ENCODE assay signal across 10 mouse cellular contexts in the genomic region with DNA sequence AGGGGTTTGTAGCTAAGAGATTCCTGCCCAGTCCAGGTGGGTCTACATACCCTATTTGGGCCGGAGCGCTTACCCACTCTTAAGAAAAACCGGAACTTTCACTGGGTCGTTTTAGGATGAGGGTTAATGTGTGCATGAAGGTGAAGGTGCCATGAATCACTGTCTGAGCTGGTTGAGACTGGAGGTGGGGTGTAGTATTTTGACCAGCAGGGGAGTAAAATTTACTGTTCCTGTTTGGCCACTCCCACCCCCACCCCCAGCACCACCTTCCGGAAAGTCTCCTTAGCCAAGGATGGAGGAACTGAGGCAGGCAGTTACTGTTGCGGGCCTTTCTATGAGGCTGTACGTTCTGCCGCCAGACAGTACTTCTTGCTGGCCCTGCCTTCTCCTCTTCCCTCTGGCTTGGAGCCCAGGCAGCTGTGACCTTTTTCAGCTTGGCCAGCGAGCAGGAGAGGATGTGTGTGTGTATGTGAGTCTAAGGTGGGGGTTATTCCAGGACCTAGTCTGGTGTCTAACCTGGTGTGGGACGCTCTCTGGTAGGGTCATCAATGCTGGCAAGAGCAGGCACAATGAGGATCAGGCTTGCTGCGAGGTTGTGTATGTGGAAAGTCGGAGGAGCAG. TPM values are rescaled to one million over a fixed set of nuclear protein-coding genes. Genes with fewer than 3 reads are reported as not detected.
A peak's percentile ranks its signal among the peaks of the same experiment; 100 is the strongest.
DNase-seq lines count a peak whose midpoint lies in the region; ATAC-seq and TF ChIP-seq lines count a peak whose summit lies in the region.
"Had no signal": no experiment of that assay in that cellular context is flagged by ENCODE, and none has a peak within 500 bp of the region (broad histone marks: within the 10 kb centered on the region; RNA-seq: fewer than 3 reads in every experiment).

No protein-coding gene starts in this region.

- peaks cover 19% of the 10 kb centered on the region; the same call in 1 of the 2 replicates for H3K4me1 ChIP-seq in intestine, embryonic 14.5 days (replicated peaks; ENCODE audit: control insufficient read depth, insufficient read depth, low read length)
- peaks cover 26% of the 10 kb centered on the region for H3K4me1 ChIP-seq in lung, adult 2 months (ENCODE audit: control insufficient read depth, insufficient read depth, low read length)
- H3K4me1 ChIP-seq in stomach, postnatal 0 days (replicated peaks; ENCODE audit: control insufficient read depth, insufficient read depth) = peaks cover 4% of the 10 kb centered on the region; the same call in 1 of the 2 replicates

- 22% methylated on average over 12 of the region's 12 CpGs for WGBS in intestine, embryonic 14.5 days
- WGBS in lung, adult 2 months = 22% methylated on average over 12 of the region's 12 CpGs
- WGBS in stomach, postnatal 0 days = 34% methylated on average over 12 of the region's 12 CpGs

- TF ChIP-seq EP300 in stomach, postnatal 0 days (optimal IDR thresholded peaks at IDR 0.05) = no peak

- DNase-seq in lung, adult 18-20 months = peak; percentile 35 to 53
- DNase-seq in lung, postnatal 25 days (ENCODE audit: low spot score) = no peak
- DNase-seq in gastrocnemius, postnatal 10 days = peak; percentile 77
- DNase-seq in intestine, embryonic 14.5 days (ENCODE audit: low spot score) = no peak
- DNase-seq in lung, adult 2 months = no peak
- peak; percentile 38 for DNase-seq in stomach, postnatal 0 days (ENCODE audit: low spot score)
- DNase-seq in left cerebral cortex, adult 11 months (ENCODE audit: low spot score) = no peak
- no peak for DNase-seq in urinary bladder, postnatal 25 days (ENCODE audit: low spot score)

- no peaks in the 10 kb centered on the region for H3K36me3 ChIP-seq in intestine, embryonic 14.5 days (ENCODE audit: control insufficient read depth, insufficient read depth, low read length)
- no peaks in the 10 kb centered on the region for H3K36me3 ChIP-seq in stomach, postnatal 0 days (ENCODE audit: control insufficient read depth, insufficient read depth, low read length)
- H3K36me3 ChIP-seq: G1E had no signal

- H3K9me3 ChIP-seq in intestine, embryonic 14.5 days (ENCODE audit: control insufficient read depth, low read length) = no peaks in the 10 kb centered on the region
- no peaks in the 10 kb centered on the region for H3K9me3 ChIP-seq in stomach, postnatal 0 days (ENCODE audit: control insufficient read depth, low read length)
- H3K9me3 ChIP-seq: G1E had no signal

- no peak for TF ChIP-seq CTCF in lung, adult 2 months (IDR thresholded peaks at IDR 0.05; ENCODE audit: insufficient read depth, low read length)
- TF ChIP-seq CTCF in stomach, postnatal 0 days (IDR thresholded peaks at IDR 0.05; ENCODE audit: low read depth) = no peak

- H3K9ac ChIP-seq in intestine, embryonic 14.5 days (ENCODE audit: low read length) = no peak overlapping the region
- H3K9ac ChIP-seq in stomach, postnatal 0 days (ENCODE audit: low read length) = no peak overlapping the region

- ATAC-seq in intestine, embryonic 14.5 days (replicated peaks; ENCODE audit: low FRiP score, low TSS enrichment, low read depth) = no peak; the same call in 1 of the 2 replicates
- no peak for ATAC-seq in stomach, postnatal 0 days (ENCODE audit: low FRiP score, low TSS enrichment)

- H3K27ac ChIP-seq in intestine, embryonic 14.5 days (ENCODE audit: low read depth) = no peak overlapping the region
- H3K27ac ChIP-seq in stomach, postnatal 0 days (replicated peaks) = no peak overlapping the region
- H3K27ac ChIP-seq: macrophage had no signal

- H3K27me3 ChIP-seq in intestine, embryonic 14.5 days (replicated peaks; ENCODE audit: control insufficient read depth, insufficient read depth, low read length) = peaks cover 65% of the 10 kb centered on the region
- H3K27me3 ChIP-seq in stomach, postnatal 0 days (ENCODE audit: control insufficient read depth, insufficient read depth, low read length) = no peaks in the 10 kb centered on the region

- H3K4me3 ChIP-seq in intestine, embryonic 14.5 days (ENCODE audit: low read depth, low read length) = no peak overlapping the region; the same call in 1 of the 2 replicates
- H3K4me3 ChIP-seq in lung, adult 2 months (replicated peaks; ENCODE audit: extremely low read depth, low read depth, low read length) = peak overlapping the region; percentile 49
- peak overlapping the region; percentile 52 for H3K4me3 ChIP-seq in stomach, postnatal 0 days (ENCODE audit: low read depth, low read length)

- no peak for TF ChIP-seq POLR2A in lung, adult 2 months (IDR thresholded peaks at IDR 0.05; ENCODE audit: borderline replicate concordance, extremely low read depth, low read depth, low read length)

- H3K4me2 ChIP-seq in intestine, embryonic 14.5 days (ENCODE audit: low read length) = peak overlapping the region; percentile 97
- peak overlapping the region; percentile 98 for H3K4me2 ChIP-seq in stomach, postnatal 0 days (replicated peaks; ENCODE audit: low read depth)

RNA-seq across cellular contexts. Expression of a gene that starts 0.5 kb away (rescaled TPM):
- 1 to 10 TPM; 3.8 TPM for total RNA-seq in gastrocnemius, postnatal 10 days (2021)
- polyA plus RNA-seq in intestine, embryonic 14.5 days (2014; fragmentation: Nextera tagmentation; extraction: Ambion mirVana) = 0.04 and 0.11 TPM in 2 replicates
- polyA plus RNA-seq in lung, adult 2 months (2012; rRNA removed) = 0.34 and 0.38 TPM in 2 replicates
- 0.17 TPM in 1 of 2 replicates, not detected in the other for polyA plus RNA-seq in stomach, postnatal 0 days (2015; fragmentation: Nextera tagmentation; extraction: Ambion mirVana)
- polyA plus RNA-seq: G1E, macrophage had no signal

RNA-seq across cellular contexts. Expression of a gene that starts 1.3 kb away (rescaled TPM):
- 10 to 100 TPM; 31.9 to 32.4 TPM for total RNA-seq in gastrocnemius, postnatal 10 days (2021)
- polyA plus RNA-seq in intestine, embryonic 14.5 days (2014; fragmentation: Nextera tagmentation; extraction: Ambion mirVana) = 2.1 and 3.1 TPM in 2 replicates
- polyA plus RNA-seq in lung, adult 2 months (2012; rRNA removed) = 8.0 and 10.8 TPM in 2 replicates
- 2.4 and 2.8 TPM in 2 replicates for polyA plus RNA-seq in stomach, postnatal 0 days (2015; fragmentation: Nextera tagmentation; extraction: Ambion mirVana)
- total RNA-seq: G1E had no signal

RNA-seq across cellular contexts. Expression of a gene that starts 6.0 kb away (rescaled TPM):
- 100 to 1,000 TPM in 1 of 2 experiments, 10 to 100 TPM in 1; 96.3 to 130 TPM for total RNA-seq in gastrocnemius, postnatal 10 days (2021)
- polyA plus RNA-seq in intestine, embryonic 14.5 days (2014; fragmentation: Nextera tagmentation; extraction: Ambion mirVana) = 166 and 184 TPM in 2 replicates
- polyA plus RNA-seq in lung, adult 2 months (2012; rRNA removed) = 107 and 140 TPM in 2 replicates
- 126 and 130 TPM in 2 replicates for polyA plus RNA-seq in stomach, postnatal 0 days (2015; fragmentation: Nextera tagmentation; extraction: Ambion mirVana)

RNA-seq across cellular contexts. Expression of a gene that starts 36.2 kb away (rescaled TPM):
- total RNA-seq in gastrocnemius, postnatal 10 days (2021) = 1 to 10 TPM; 5.5 to 8.7 TPM
- 83.6 and 94.5 TPM in 2 replicates for polyA plus RNA-seq in intestine, embryonic 14.5 days (2014; fragmentation: Nextera tagmentation; extraction: Ambion mirVana)
- 12.7 and 13.5 TPM in 2 replicates for polyA plus RNA-seq in lung, adult 2 months (2012; rRNA removed)
- 28.1 and 30.4 TPM in 2 replicates for polyA plus RNA-seq in stomach, postnatal 0 days (2015; fragmentation: Nextera tagmentation; extraction: Ambion mirVana)

Comparison
In these comparisons a context has a peak if more than half of its experiments do, and no peak if none do; other contexts are left out.
1. DNase-seq: peak in lung, adult 18-20 months (2 of 2), gastrocnemius, postnatal 10 days (single experiment) and stomach, postnatal 0 days (single experiment); none in lung, postnatal 25 days (single experiment), intestine, embryonic 14.5 days (single experiment), lung, adult 2 months (single experiment), left cerebral cortex, adult 11 months (single experiment) and urinary bladder, postnatal 25 days (single experiment).